Mouse (Mus musculus) brain, embryonic 14.5 days (tissue): ENCODE measurements around the gene Ddx39b.

Source experiments
- CTCF ChIP-seq: fragments of 200-500 bp; IDR thresholded peaks from 2 replicates; pipeline ENCODE4 v1.5.1; 2012; ENCODE audit warnings: inconsistent platforms, mild to moderate bottlenecking, moderate library complexity, borderline replicate concordance; ENCODE audit not compliant: insufficient read depth, insufficient read length; ENCODE audit errors: extremely low read depth
- POLR2A ChIP-seq: fragments of 200-500 bp; IDR thresholded peaks from 2 replicates; pipeline ENCODE4 v1.6.1; 2012; ENCODE audit warnings: mild to moderate bottlenecking, inconsistent platforms, borderline replicate concordance; ENCODE audit not compliant: poor library complexity, insufficient read depth, insufficient read length, severe bottlenecking; ENCODE audit errors: extremely low read depth

- TF ChIP-seq CTCF, result no peak
- no peak for TF ChIP-seq POLR2A
These were observed 30.7 kb downstream of the Ddx39b start for GRCm38 (mm10) chr17:35272249-35272648.
